Mouse (Mus musculus) liver, embryonic 15.5 days (tissue): ENCODE measurements around the gene Rbm15. TPM values are rescaled to one million over a fixed set of nuclear protein-coding genes. Genes with fewer than 3 reads are reported as not detected.

Experiments
- ATAC-seq: fragments of 200-750 bp; cut with Nextera tagmentation; 2 replicates; pipeline ENCODE4 v1.8.0; 2017; ENCODE audit warnings: moderate number of reproducible peaks, mild to moderate bottlenecking, moderate library complexity; ENCODE audit not compliant: insufficient read depth
- H3K27ac ChIP-seq: fragments of 300-500 bp; sonication (generic); replicated peaks from 2 replicates; pipeline ENCODE4 v1.5.1; 2015; ENCODE audit warnings: mild to moderate bottlenecking, inconsistent platforms
- H3K27me3 ChIP-seq: fragments of 300-500 bp; sonication (generic); 2 replicates; pipeline ENCODE4 v1.6.1; 2015; ENCODE audit warnings: mild to moderate bottlenecking, inconsistent platforms
- H3K36me3 ChIP-seq: fragments of 300-500 bp; sonication (generic); replicated peaks from 2 replicates; pipeline ENCODE4 v1.6.1; 2015; ENCODE audit warnings: moderate library complexity, mild to moderate bottlenecking, inconsistent platforms
- H3K4me1 ChIP-seq: fragments of 300-500 bp; sonication (generic); replicated peaks from 2 replicates; pipeline ENCODE4 v1.6.1; 2015; ENCODE audit warnings: inconsistent platforms
- H3K4me2 ChIP-seq: fragments of 300-500 bp; sonication (generic); 2 replicates; pipeline ENCODE4 v1.6.1; 2015; ENCODE audit warnings: moderate library complexity, mild to moderate bottlenecking, inconsistent platforms
- H3K4me3 ChIP-seq: fragments of 300-500 bp; sonication (generic); replicated peaks from 2 replicates; pipeline ENCODE4 v1.5.1; 2015; ENCODE audit warnings: mild to moderate bottlenecking, inconsistent platforms
- H3K9ac ChIP-seq: fragments of 300-500 bp; sonication (generic); 2 replicates; pipeline ENCODE4 v1.6.1; 2015; ENCODE audit warnings: moderate library complexity, mild to moderate bottlenecking, inconsistent platforms
- H3K9me3 ChIP-seq: fragments of 300-500 bp; sonication (generic); replicated peaks from 2 replicates; pipeline ENCODE4 v1.6.1; 2016; ENCODE audit warnings: inconsistent platforms
- WGBS: fragments of 180-500 bp; shearing (Covaris S2); methylation state at CpG from one replicate; pipeline ENCODE4 v1.1.7; 2015; ENCODE audit warnings: mixed read lengths; ENCODE audit not compliant: insufficient replicate concordance; 5-methylcytosine and 5-hydroxymethylcytosine counted together
- polyA plus RNA-seq: library from polyadenylated mRNA; unstranded; fragments of >200 nt; fragmentation: Nextera tagmentation; extraction: Ambion mirVana; gene quantifications from 2 replicates; pipeline ENCODE4 v1.2.1, GENCODE M21; 2015

The Rbm15 gene
- polyA plus RNA-seq: 8.3 and 8.5 TPM in 2 replicates

DNA sequence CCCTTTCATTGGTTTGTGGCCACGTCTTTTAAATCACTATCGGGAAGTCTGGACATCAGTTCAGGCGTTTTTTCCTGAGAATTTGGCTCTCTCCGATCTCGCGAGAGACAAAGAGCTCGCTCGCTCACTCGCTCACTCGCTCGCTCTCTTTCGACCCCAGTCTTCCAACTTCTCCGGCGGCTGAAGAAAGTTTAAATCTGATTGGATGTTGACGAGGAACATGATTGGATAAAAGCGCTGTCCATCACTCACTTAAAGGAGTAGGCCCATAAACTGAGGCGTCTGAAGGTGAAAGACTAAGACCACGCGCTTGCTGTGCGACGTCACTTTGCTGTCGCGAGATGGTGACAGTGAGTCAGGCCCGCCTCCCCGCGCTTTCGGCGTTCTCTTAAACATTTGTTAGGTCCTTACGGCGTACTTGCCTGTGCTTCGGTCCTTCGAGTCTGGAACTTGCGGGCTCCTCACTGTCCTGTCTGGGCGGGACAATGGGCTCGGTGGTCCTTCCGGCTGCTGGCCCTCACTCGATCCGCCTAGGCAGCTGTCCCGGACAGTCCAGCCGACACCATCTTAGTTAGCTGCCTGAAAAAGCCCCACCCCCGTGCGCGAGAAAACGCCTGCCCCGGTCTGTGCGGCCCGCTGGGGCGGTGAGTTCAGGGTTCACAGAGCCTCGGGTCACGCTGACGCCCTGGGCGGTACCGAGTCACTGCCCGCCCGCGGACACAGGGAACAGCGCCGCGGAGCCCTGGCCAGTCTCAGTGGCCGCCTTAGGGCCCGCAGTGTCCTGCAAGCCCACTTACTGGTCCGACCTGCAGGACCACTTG, at the start of gene Rbm15:
TSS of gene Rbm15 (minus strand) at position 293 of the 821 bp plus-strand sequence.
- peaks cover 33% of the 10 kb centered on the region for H3K4me1 ChIP-seq
- peak within 1 kb of the TSS; percentile 86 for H3K4me2 ChIP-seq
- under 1% methylated on average over 62 of the region's 62 CpGs for WGBS

GRCm38 (mm10) chr3:107379422-107379821, 45.9 kb upstream of the Rbm15 start:
- no peak overlapping the region for H3K27ac ChIP-seq
- no peak overlapping the region for H3K4me2 ChIP-seq
- no peaks in the 10 kb centered on the region for H3K9me3 ChIP-seq
- no peaks in the 10 kb centered on the region for H3K36me3 ChIP-seq
- ATAC-seq: no peak
- H3K4me1 ChIP-seq: no peaks in the 10 kb centered on the region
- WGBS: 1% methylated on average over 4 of the region's 4 CpGs
- H3K4me3 ChIP-seq: no peak overlapping the region
- H3K27me3 ChIP-seq: no peaks in the 10 kb centered on the region
- H3K9ac ChIP-seq: no peak overlapping the region

More for the DNA sequence above, at the start of gene Rbm15:
- Histone ChIP-seq H3K4me3 (peak within 1 kb of the TSS; percentile 97), H3K36me3 (peaks cover 24% of the 10 kb centered on the region), H3K27me3 (no peaks in the 10 kb centered on the region), H3K9me3 (no peaks in the 10 kb centered on the region), H3K27ac (peak within 1 kb of the TSS; percentile 99), H3K9ac (peak within 1 kb of the TSS; percentile 91)
- peak; percentile 89 for ATAC-seq

GRCm38 (mm10) chr3:107378626-107379025, 45.2 kb upstream of the Rbm15 start:
- H3K4me3 ChIP-seq: no peak overlapping the region
- ATAC-seq: no peak
- H3K4me1 ChIP-seq: no peaks in the 10 kb centered on the region
- H3K27me3 ChIP-seq: no peaks in the 10 kb centered on the region
- H3K27ac ChIP-seq: no peak overlapping the region
- H3K4me2 ChIP-seq: no peak overlapping the region
- H3K9me3 ChIP-seq: no peaks in the 10 kb centered on the region
- no peak overlapping the region for H3K9ac ChIP-seq
- 58% methylated on average over 5 of the region's 5 CpGs for WGBS
- no peaks in the 10 kb centered on the region for H3K36me3 ChIP-seq

- Histone ChIP-seq H3K4me3 (no peak overlapping the region), H3K36me3 (no peaks in the 10 kb centered on the region), H3K4me2 (no peak overlapping the region), H3K27me3 (no peaks in the 10 kb centered on the region), H3K27ac (no peak overlapping the region), H3K9ac (no peak overlapping the region), H3K9me3 (no peaks in the 10 kb centered on the region), H3K4me1 (no peaks in the 10 kb centered on the region)
- 20% methylated on average over 6 of the region's 6 CpGs for WGBS
- ATAC-seq: no peak
Observed at GRCm38 (mm10) chr3:107374948-107375664, 41.6 kb upstream of the Rbm15 start.

DNA sequence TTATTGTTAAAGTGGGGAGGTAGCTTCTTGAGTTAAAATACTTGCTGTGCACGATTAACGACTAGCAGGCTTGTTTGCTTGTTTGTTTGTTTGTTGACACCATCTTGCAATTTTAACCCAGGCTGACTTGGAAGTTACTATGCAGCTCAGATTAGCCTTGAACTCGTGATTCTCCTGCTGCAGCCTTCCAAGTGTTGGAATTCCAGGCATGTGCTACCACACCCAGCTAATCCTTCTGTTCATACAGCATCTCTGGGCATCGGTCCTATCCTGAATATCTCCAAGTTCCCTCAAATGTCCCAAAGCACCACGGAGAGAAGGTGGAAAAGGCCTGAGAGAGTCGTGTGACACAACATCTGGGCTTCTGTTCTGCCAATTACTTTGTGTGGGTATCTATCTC, 35.7 kb upstream of the Rbm15 start:
- Histone ChIP-seq H3K27me3 (no peaks in the 10 kb centered on the region; the same call in 1 of the 2 replicates), H3K9ac (no peak overlapping the region), H3K9me3 (no peaks in the 10 kb centered on the region), H3K27ac (no peak overlapping the region), H3K4me3 (no peak overlapping the region), H3K4me1 (no peaks in the 10 kb centered on the region), H3K4me2 (no peak overlapping the region), H3K36me3 (no peaks in the 10 kb centered on the region)
- no peak for ATAC-seq
- 59% methylated on average over 6 of the region's 6 CpGs for WGBS

DNA sequence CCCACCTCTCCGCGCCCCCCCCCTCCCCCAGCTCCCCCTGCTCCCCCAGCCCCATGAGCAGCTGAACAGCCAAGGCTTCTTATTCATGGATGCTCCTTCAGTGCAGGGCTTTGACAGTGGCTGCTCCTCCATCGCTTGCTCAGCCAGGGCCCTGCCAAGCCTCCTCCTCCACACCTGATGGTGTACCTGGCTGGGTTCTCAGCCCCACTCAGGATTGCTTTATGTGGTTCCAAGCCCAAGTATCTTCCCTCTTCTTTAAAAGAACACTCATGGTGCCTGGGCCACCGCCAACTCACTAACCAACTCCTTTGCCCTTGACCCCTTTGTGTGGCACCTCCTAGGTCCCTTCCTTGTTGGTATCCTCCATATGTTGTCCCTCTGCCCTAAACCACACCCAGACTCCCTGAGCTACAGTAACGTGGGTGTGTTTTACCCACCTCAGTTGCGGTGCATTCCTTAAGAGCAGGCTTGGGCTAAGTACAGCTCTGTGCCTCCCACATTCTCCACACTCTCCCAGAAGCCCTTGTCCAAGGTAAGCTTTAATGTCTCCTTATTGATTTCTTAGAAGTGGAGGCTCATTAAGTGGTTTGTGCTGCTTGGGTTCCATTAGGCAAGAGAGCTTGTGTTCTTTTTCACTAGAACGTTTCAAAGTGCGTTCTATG, 34.6 kb upstream of the Rbm15 start:
- H3K4me1 ChIP-seq: no peaks in the 10 kb centered on the region
- 63% methylated on average over 8 of the region's 8 CpGs for WGBS
- no peak overlapping the region for H3K27ac ChIP-seq
- H3K9me3 ChIP-seq: no peaks in the 10 kb centered on the region
- no peak overlapping the region for H3K9ac ChIP-seq
- H3K4me3 ChIP-seq: no peak overlapping the region
- ATAC-seq: no peak
- no peaks in the 10 kb centered on the region for H3K36me3 ChIP-seq
- H3K27me3 ChIP-seq: no peaks in the 10 kb centered on the region; the same call in 1 of the 2 replicates
- no peak overlapping the region for H3K4me2 ChIP-seq

DNA sequence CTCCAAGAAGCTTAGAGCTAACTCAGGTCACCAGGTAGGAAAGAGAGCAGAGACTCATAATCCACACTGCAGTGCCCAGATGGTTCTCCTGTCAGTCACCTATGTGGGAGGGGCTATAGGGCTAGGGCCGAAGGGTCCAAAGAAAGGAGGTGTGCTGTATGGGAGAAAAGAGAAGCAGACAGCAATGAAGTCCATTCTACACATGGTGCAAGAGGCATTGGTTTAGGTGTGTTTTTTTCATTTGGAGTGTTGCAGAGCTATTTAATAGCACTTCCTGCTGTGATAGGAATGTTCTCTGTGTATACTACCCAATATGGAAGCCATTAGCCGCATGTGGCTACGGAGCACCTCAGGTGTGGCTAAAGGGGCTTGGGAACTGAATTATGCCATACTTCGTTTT, 31.9 kb upstream of the Rbm15 start:
- Histone ChIP-seq H3K4me2 (no peak overlapping the region), H3K27ac (no peak overlapping the region), H3K27me3 (peaks cover 6% of the 10 kb centered on the region), H3K36me3 (no peaks in the 10 kb centered on the region), H3K9me3 (no peaks in the 10 kb centered on the region), H3K4me3 (no peak overlapping the region), H3K4me1 (no peaks in the 10 kb centered on the region), H3K9ac (no peak overlapping the region)
- WGBS: 68% methylated on average over 4 of the region's 4 CpGs
- ATAC-seq: no peak

GRCm38 (mm10) chr3:107363391-107363790, 29.9 kb upstream of the Rbm15 start:
- no peaks in the 10 kb centered on the region for H3K36me3 ChIP-seq
- ATAC-seq: no peak
- peaks cover 6% of the 10 kb centered on the region for H3K27me3 ChIP-seq
- no peak overlapping the region for H3K27ac ChIP-seq
- no peak overlapping the region for H3K9ac ChIP-seq
- H3K9me3 ChIP-seq: no peaks in the 10 kb centered on the region
- no peak overlapping the region for H3K4me3 ChIP-seq
- WGBS: 58% methylated on average over 5 of the region's 5 CpGs
- no peaks in the 10 kb centered on the region for H3K4me1 ChIP-seq
- H3K4me2 ChIP-seq: no peak overlapping the region

DNA sequence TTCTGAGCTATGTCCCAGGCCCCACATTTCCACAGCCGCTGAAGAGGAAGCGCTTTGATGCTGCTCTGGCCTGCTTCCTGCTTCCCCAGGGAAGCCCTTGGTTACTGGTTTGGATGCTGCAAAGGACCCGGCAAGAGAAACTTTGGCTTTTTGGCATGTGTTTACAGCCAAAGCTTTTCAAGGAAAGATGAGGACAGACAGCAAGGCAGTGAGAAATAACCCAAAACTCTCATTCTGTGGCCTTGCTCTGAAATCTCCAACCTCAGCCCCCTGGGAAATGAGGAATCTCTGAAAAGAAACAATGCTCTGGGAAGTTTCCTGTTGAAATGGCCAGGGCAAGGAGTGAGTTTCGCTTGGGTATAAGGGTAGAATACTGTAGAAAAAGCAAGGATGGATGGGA, 26.9 kb upstream of the Rbm15 start:
- peaks cover 6% of the 10 kb centered on the region; the same call in 1 of the 2 replicates for H3K27me3 ChIP-seq
- no peak for ATAC-seq
- no peak overlapping the region for H3K9ac ChIP-seq
- no peak overlapping the region for H3K4me2 ChIP-seq
- peaks cover 6% of the 10 kb centered on the region; the same call in 1 of the 2 replicates for H3K4me1 ChIP-seq
- H3K36me3 ChIP-seq: no peaks in the 10 kb centered on the region
- H3K9me3 ChIP-seq: no peaks in the 10 kb centered on the region
- 41% methylated on average over 4 of the region's 4 CpGs for WGBS
- no peak overlapping the region for H3K4me3 ChIP-seq
- no peak overlapping the region for H3K27ac ChIP-seq

GRCm38 (mm10) chr3:107357700-107358234, 24.3 kb upstream of the Rbm15 start:
- Histone ChIP-seq H3K4me3 (no peak overlapping the region), H3K4me2 (no peak overlapping the region), H3K9ac (no peak overlapping the region), H3K4me1 (peaks cover 6% of the 10 kb centered on the region; the same call in 1 of the 2 replicates), H3K27ac (no peak overlapping the region), H3K9me3 (no peaks in the 10 kb centered on the region), H3K27me3 (peaks cover 3% of the 10 kb centered on the region; the same call in 1 of the 2 replicates), H3K36me3 (no peaks in the 10 kb centered on the region)
- ATAC-seq: no peak
- WGBS: 43% methylated on average over 3 of the region's 3 CpGs
